Mouse (Mus musculus) neutrophil, adult 83 days (primary cell): Measurements from ENCODE around the gene Il17a. TPM values are rescaled to one million over a fixed set of nuclear protein-coding genes. Genes with fewer than 3 reads are reported as not detected.

Experiments used
- total RNA-seq, 2 experiments: library from RNA; stranded (reverse); gene quantifications; one replicate each; pipeline ENCODE4 v1.2.4; 2023

The Il17a gene
- not detected for total RNA-seq

DNA sequence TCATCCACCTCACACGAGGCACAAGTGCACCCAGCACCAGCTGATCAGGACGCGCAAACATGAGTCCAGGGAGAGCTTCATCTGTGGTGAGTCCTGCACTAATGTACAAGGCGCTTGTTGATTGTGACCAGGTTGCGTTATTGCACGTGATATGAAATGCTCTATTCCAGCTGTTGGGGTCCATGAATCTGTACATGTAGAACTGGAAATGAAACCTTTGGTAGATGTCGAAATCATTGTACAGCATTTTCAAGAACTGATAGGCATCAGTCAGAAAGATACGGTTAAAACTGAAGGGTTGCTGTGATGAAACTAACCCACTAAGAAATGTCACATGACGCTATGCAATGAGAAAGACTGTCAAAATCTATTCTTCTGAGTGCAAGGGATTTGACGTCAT lies at the start of gene Il17a:
Gene Il17a (plus strand): TSS at position 3 of the 400 bp plus-strand sequence.

Other genes starting within 250 kb of the Il17a start
- gene Pkhd1, start 112.8 kb upstream of the Il17a start, total RNA-seq = not detected
- gene Il17f, start 59.7 kb downstream of the Il17a start, total RNA-seq = under 1 TPM; 0.46 to 0.75 TPM
- 100 to 1,000 TPM; 106 to 115 TPM for gene Mcm3, start 89.4 kb downstream of the Il17a start, total RNA-seq
- under 1 TPM; 0.71 to 0.81 TPM for gene Paqr8, start 159.7 kb downstream of the Il17a start, total RNA-seq
- under 1 TPM; 0.20 to 0.24 TPM for gene Efhc1, start 220.7 kb downstream of the Il17a start, total RNA-seq